Mouse (Mus musculus) layer of hippocampus, postnatal 10 days (tissue): ENCODE results near the gene Crlf2. TPM values are rescaled to one million over a fixed set of nuclear protein-coding genes. Genes with fewer than 3 reads are reported as not detected.

Source experiments
- DNase-seq, 2 experiments: peaks; one replicate each; pipeline ENCODE4 v3.0.0; 2021; ENCODE audit warnings: low spot score in 2 of 2
- total RNA-seq, 2 experiments: library from RNA; stranded (reverse); gene quantifications; 2 replicates each; pipeline ENCODE4 v1.2.3; 2021

Gene Crlf2
- total RNA-seq, 2 experiments from 2014 or later: 33.3 to 43.0 TPM

- DNase-seq: no peak
Observed at GRCm38 (mm10) chr5:109550225-109550935, 8.4 kb downstream of the Crlf2 start.

- peak in 1 of 2 experiments; percentile 10 for DNase-seq
Observed at GRCm38 (mm10) chr5:109548712-109549111, 10.1 kb downstream of the Crlf2 start.

- DNase-seq: no peak
Observed at GRCm38 (mm10) chr5:109547112-109547511, 11.7 kb downstream of the Crlf2 start.

GRCm38 (mm10) chr5:109509679-109510078 lies 49.1 kb downstream of the Crlf2 start:
- no peak for DNase-seq

- peak; percentile 3 to 16 for DNase-seq
Observed at GRCm38 (mm10) chr5:109506729-109507128, 52.1 kb downstream of the Crlf2 start.

Other genes with a start within 250 kb of the Crlf2 start
- not detected for gene Vmn2r16, start 228.8 kb downstream of the Crlf2 start, total RNA-seq
- gene Vmn2r17, start 139.3 kb downstream of the Crlf2 start, total RNA-seq: not detected
- 1 to 10 TPM; 2.4 TPM for gene 5430403G16Rik, start 132.0 kb upstream of the Crlf2 start, total RNA-seq
- gene 4930522L14Rik, start 192.9 kb upstream of the Crlf2 start, total RNA-seq: 1 to 10 TPM; 3.5 to 4.4 TPM